Mouse (Mus musculus) urinary bladder, postnatal 14 days (tissue): ENCODE results near the gene Gm34302.

Source experiments
- DNase-seq: peaks from one replicate; pipeline ENCODE4 v3.0.0; 2021; ENCODE audit warnings: low spot score

The Gm34302 gene

DNA sequence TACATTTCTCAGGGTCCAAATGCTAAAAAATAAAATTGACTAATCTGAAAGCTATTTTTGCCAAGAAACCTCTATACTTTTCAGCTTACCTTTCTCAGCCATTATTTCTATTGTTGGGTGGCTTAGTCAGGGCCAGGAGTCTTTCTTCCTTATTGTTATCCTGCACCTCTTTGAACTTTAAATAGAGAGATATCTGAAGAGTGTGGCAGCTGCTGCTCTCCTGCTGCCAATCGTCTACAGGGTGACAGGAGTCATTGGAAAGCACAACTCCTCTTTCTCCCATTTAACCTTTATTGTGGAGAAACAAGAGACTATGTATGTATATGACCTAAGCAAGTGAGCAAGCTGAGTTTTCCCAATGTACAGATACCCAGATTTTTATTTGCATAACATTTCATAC lies at the start of gene Gm34302:
Gene Gm34302 (minus strand): TSS at position 154 of the 400 bp plus-strand sequence.
- no peak for DNase-seq

DNA sequence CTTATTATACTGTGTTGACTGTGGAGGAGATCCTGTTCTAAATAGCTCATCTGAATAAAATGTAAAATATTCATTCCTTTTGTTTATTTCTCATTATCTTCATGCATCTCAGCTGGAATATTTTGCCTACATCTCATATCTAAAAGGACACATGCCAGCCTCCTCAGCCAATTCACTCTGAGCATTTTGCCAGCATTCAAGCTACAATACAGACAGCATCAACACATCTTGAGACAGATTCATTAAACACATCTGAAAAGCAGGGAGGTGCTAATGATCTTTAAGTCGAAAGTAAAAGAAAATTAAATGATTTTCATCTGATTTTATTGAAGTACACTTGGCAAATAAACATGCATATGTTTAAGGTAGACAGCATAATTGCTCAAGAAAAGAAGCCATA lies 48.2 kb upstream of the Gm34302 start:
- no peak for DNase-seq

DNA sequence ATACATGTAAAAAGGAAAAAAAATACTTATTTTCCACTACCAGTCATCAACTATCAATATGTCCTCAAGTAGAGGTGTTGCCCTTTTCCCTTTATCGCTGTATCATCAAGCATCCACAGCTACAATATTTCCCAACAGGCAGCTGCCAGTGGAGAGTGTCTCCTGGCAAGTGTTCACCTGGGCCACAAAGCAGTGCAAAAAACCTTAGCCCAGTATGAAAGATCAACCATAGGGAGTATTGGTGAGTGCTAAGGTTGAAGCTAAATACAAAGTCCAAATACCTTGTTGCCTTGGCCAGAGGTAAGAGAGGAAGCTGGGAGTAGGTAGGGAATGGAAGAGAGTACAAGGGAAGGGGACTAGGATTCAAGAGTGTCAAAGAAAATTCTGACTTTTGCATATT lies 34.0 kb upstream of the Gm34302 start:
- no peak for DNase-seq

DNA sequence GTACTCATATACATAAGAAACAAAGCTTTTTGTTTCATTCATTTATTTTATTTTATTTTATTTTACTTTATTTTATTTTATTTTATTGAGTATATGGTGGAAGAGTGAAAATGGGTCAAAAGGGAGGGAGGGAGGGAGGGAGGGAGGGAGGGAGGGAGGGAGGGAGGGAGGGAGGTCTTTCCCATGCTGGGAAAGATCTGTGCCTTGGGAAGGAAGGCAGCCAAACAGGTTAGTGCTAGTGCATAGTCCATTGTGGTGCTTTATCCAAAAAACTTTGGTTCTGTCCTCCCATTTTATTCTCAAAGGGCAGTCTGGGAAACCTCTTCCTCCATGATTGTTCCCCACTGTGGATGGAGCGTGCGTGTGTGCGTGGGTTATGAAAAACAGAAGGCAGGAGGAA lies 32.6 kb upstream of the Gm34302 start:
- DNase-seq, result peak; percentile 9

DNA sequence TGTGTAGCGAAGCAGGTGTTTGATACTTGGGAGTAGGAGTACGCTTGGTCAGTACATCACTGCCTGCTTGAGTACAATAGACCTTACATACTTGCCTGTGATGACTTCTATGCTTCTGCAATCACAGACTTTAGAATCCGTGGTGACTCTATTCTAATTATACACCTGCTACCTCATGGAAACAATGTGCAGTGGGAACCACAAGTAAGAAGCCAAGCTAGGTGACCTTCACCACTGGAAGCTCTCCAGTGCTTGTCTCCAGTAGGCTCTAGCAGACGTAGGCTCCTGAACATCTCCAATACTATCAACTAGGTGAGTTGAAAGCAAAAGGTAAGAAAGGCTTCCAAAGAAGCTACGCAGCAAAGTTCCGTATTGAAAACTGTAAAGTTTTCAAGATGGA lies 27.6 kb upstream of the Gm34302 start:
- DNase-seq, result no peak

DNA sequence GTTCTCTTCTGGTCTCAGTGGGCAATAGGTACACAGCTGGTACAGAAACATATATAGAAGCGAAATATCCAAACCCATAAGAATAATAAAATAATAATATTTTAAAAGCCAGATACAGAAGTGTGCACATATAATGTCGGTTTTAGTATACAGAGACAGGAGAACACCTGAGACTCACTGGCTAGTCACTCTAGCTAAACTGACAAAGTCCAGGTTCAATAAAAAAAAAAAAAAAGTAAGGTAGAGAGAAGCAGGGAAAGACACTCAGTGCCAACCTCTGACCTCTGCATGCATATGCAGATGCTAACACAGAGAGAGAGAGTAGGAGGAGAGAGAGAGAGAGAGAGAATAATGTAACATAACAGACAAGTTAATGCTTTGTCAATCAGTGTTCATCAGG lies 25.8 kb upstream of the Gm34302 start:
- no peak for DNase-seq

DNA sequence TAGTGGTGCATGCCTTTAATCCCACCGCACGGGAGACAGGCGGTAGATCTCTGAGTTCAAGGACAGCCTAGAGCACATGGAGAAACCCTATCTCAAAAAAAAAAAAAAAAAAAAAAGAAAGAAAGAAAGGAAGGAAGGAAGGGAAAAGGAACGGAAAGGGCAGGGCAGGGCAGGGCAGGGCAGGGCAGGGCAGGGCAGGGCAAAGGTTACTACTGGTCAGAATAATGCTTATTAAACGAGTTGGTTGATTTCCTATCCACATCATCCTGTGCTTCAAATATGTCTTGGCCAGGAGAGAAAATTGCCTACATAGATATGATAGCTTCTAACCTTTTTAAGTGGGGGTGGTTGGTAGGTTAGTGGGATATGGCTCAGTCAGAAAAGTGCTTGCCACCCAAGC lies 25.2 kb upstream of the Gm34302 start:
- DNase-seq, result no peak

DNA sequence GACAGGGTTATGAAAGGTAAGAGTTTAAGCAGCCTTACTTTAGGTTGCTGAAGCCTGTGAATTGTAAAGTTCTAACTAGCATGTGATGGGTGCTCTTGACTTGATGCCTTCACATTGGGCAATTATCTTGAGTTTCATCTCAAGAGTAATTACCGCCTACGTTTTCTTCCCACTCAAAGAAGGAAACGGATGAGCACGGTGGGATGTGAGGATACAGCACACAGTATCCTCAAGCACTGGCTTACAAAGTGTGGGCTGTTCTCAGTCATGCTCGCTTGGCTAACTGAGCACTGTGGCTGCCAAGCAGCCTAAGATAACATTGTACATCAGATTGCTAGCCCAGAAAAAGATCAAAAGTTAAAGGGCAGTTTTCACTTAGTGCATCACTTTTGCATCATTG lies 20.8 kb upstream of the Gm34302 start:
- DNase-seq, result no peak

DNA sequence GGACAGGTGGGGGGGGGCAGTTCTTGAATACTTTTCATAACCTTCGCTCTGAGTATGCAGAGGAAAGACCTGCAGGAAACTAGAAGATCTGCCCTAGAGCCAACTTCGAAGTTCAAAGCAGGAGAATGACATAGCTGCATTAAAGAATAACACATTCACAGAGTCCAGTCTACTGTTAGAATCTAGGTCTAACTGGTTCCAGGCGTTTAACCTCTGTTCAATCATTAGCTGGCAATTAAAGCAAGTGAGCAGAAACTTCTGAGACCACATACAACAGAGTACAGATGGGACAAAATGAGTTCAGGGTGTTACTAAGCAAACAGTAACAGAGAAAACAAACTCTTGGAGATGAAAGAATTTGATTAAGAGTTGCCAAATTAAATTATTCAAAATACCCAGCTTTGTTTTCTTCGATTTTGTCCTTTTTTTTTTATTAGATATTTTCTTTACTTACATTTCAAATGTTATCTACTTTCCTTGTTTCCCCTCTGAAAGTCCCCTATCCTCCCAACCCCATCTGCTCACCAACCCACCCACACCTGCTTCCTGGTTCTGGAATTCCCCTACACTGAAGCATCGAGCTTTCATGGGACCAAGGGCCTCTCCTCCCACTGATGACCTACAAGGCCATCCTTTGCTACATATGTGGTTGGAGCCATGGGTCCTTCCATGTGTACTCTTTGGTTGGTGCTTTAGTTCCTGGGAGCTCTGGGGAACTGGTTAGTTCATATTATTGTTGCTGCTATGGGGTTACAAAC lies 11.1 kb upstream of the Gm34302 start:
- no peak for DNase-seq

DNA sequence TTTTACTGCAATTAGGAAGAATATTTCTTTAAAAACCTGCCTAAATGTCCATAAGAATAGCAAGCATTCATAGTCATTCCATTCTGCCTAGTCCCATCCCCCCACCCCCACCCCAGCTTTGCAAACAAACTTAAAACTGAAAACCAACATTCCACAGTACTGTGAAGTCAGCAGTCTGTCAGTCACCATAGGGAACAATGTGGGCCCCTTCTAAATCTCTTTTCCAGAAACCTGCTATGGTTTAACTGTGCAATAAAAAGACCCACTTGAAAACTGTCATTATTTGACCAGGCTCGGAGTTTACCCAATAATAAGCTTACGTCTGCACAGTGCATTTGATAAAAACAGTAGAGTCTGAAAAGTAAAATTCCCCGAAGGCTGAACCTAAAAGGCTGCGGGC lies 9.9 kb upstream of the Gm34302 start:
- DNase-seq, result no peak

DNA sequence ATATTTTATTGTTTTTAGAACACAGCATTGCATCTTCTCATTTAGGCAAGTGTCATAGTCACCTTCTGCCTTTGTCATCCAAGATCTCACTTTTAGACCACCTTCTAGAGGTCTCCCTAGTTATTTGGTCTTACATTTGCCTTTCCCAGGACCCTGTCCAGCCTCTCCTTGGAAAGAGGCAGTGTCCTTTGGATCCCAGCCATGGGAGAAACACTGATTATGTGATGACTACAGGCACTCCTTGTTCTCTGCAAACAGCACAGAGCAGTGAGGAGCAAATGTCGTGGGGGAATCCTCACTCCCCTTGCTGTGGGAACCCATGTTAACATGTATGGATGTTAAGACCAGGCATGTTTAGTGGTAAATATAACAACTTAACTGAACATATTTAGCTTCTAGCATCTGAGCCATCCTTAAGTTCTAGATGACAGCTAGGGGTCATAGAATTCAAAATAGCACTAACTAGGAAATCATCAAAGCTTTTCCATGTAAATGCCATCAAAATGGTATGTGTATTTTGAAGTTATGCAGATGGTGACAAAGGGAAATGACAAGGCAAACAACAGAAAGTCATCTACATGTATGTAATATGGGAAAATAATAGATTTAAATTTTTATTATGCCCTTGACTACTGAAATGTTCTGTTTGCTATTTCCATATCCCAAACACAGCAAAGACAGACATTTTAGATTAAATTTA lies 43.1 kb downstream of the Gm34302 start:
- DNase-seq, result peak; percentile 9

DNA sequence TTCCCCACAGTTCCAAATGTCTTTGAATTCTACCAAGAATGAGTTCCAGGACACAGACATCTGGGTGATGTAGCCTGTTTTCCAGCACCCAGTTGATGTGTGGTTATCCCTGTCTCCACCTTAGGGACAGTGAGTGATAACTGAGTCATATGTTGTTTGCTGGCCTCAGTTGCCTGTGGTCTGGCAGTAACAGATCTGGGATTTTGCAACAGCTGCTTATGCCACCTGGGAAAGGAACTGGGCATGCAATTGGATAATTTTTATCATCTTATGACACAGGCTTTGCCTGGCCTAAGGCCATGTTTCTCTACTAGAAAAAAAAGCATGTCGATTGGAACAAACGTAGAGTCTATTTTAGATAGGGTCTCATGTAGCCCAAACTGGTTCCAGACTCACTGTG lies 43.9 kb downstream of the Gm34302 start:
- no peak for DNase-seq

DNA sequence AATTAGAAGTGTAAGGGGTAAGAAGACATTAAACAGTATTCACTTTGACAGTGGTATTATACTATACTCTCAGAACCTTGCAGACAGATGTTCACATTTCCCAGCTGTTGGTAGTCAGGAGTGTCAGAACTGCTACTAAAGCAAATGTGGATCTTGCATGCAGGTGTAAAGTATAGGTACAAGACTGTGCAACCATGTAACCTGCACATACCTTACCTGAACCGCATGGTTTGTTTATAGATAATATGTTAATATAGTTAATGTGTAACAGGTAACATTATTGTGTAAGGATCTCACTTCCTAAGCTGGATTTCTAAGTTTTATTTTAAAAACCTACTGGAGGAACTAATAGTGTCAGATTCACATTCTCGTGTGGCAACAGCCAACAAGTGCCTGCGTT lies 44.8 kb downstream of the Gm34302 start:
- DNase-seq, result no peak
